Mouse (Mus musculus): ENCODE measurements at regions not wholly inside any gene's neighbourhood (a gene's known extent, or its start where the extent isn't known, plus 50 kb on each side); places are given as distances from the start of the nearest gene placed in this dataset.

DNA sequence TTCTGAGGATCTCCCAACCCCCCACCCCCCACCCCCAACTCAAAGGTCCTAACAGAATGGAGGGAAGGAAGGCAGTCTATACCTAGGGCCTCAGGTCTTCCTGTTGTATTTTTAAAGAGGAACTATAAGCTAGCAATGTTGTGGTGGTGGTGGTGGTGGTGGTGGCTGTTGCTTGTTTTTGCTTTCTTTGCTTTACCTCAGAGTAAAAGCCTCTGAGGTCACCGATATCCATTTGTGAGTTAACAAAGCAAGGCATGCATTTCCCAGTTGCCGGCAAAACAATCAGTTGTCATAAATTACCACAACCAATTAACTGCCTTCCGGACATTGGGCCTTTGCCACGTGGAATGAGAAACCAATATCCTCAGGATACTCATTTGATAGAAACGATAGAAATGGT is 191.9 kb upstream of the Map3k1 start:
- ATAC-seq (replicated peaks; ENCODE audit: low FRiP score) = no peak
- WGBS = 18% methylated on average over 5 of the region's 5 CpGs

GRCm38 (mm10) chr13:112001155-112002025 is 192.6 kb upstream of the Map3k1 start:
- no peak overlapping the region for H3K4me3 ChIP-seq (replicated peaks)
- H3K4me1 ChIP-seq = peaks cover 45% of the 10 kb centered on the region
- H3K4me2 ChIP-seq = no peak overlapping the region
- 48% methylated on average over 20 of the region's 20 CpGs for WGBS
- no peaks in the 10 kb centered on the region for H3K9me3 ChIP-seq (replicated peaks)
- no peaks in the 10 kb centered on the region for H3K36me3 ChIP-seq
- H3K9ac ChIP-seq = no peak overlapping the region
- no peaks in the 10 kb centered on the region for H3K27me3 ChIP-seq
- 0 out of 2 replicates have a peak overlapping the region, but pooled peaks have one; percentile 18 for H3K27ac ChIP-seq
- ATAC-seq (replicated peaks; ENCODE audit: low FRiP score) = 0 out of 2 replicates have a peak, but pooled peaks have one; percentile 27

More for the DNA sequence above, 191.9 kb upstream of the Map3k1 start:
- no peaks in the 10 kb centered on the region for H3K27me3 ChIP-seq
- H3K36me3 ChIP-seq = no peaks in the 10 kb centered on the region
- no peak overlapping the region for H3K4me3 ChIP-seq (replicated peaks)
- no peak overlapping the region for H3K4me2 ChIP-seq
- H3K9me3 ChIP-seq (replicated peaks) = no peaks in the 10 kb centered on the region
- no peak overlapping the region for H3K27ac ChIP-seq
- no peak overlapping the region for H3K9ac ChIP-seq
- peaks cover 48% of the 10 kb centered on the region for H3K4me1 ChIP-seq

DNA sequence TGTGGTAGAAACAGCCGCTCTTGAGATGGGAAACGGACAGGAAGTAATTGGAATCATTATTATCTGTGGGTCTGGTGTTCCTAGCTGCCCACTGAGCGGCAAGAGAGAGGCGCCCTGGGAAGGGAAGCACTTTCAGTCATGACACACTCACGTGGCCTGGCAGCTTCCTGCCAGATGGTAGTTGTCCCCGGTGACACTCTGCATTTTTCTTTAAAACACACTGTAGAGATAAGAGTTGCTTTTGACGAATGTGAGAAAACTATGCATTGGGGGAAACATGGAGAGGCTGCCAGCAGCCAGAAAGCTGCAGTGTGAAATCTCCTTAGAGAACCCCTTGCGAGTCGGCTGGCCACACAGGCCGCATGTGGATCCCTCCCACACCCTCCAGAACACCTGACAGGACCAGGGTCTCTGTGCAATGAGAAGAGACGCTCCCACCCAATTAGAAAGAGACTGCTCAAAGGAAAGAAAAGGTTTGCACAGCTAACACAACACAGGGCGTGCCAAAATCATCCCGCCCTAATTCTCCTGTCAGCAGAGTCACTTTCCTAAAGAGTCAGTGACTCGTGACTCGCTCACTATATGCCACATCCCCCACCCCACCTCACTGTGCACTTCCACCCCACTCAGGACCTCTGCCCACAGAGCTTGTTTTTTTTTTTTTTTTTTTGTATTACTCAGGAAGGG is 194.0 kb upstream of the Map3k1 start:
- H3K9ac ChIP-seq = no peak overlapping the region
- WGBS = 16% methylated on average over 15 of the region's 15 CpGs
- no peaks in the 10 kb centered on the region for H3K9me3 ChIP-seq (replicated peaks)
- H3K27ac ChIP-seq = peak overlapping the region; percentile 83
- H3K4me1 ChIP-seq = peaks cover 41% of the 10 kb centered on the region
- H3K4me2 ChIP-seq = peak overlapping the region; percentile 10; the same call in 1 of the 2 replicates
- H3K4me3 ChIP-seq (replicated peaks) = no peak overlapping the region
- H3K27me3 ChIP-seq = no peaks in the 10 kb centered on the region
- H3K36me3 ChIP-seq = no peaks in the 10 kb centered on the region
- peak; percentile 73 for ATAC-seq (replicated peaks; ENCODE audit: low FRiP score)

- Histone ChIP-seq H3K4me3 (replicated peaks) (no peak overlapping the region), H3K4me1 (peaks cover 41% of the 10 kb centered on the region), H3K27me3 (no peaks in the 10 kb centered on the region), H3K9me3 (replicated peaks) (no peaks in the 10 kb centered on the region), H3K27ac (peak overlapping the region; percentile 83; the same call in 1 of the 2 replicates), H3K4me2 (0 out of 2 replicates have a peak overlapping the region, but pooled peaks have one; percentile 10), H3K36me3 (no peaks in the 10 kb centered on the region), H3K9ac (no peak overlapping the region)
- 46% methylated on average over 7 of the region's 7 CpGs for WGBS
- ATAC-seq (replicated peaks; ENCODE audit: low FRiP score) = no peak
Observed at GRCm38 (mm10) chr13:112003445-112003844, 194.7 kb upstream of the Map3k1 start.

DNA sequence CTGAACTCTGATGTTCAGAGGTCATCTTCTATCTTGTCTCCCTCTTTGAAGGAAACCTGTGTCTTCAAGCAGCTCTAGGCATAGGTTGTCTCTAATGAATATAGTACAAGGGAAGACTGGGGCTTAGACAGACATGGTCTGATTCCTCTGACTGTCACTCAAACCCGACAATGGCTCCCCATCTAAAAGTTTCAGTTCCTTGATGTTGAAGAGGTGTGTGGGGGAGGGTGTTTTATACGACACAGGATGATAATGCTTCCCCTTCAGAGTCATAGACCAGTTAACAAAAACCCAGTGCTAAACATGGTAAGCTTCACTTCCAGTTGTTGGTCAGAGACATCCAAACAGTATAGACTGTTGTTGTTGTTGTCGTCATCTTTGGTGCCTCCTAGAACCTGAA is 195.3 kb upstream of the Map3k1 start:
- H3K36me3 ChIP-seq = no peaks in the 10 kb centered on the region
- peaks cover 41% of the 10 kb centered on the region for H3K4me1 ChIP-seq
- no peak for ATAC-seq (replicated peaks; ENCODE audit: low FRiP score)
- WGBS = 86% methylated on average over 3 of the region's 3 CpGs
- H3K9ac ChIP-seq = no peak overlapping the region
- no peak overlapping the region for H3K4me3 ChIP-seq (replicated peaks)
- H3K27ac ChIP-seq = no peak overlapping the region
- H3K27me3 ChIP-seq = no peaks in the 10 kb centered on the region
- H3K9me3 ChIP-seq (replicated peaks) = 0 out of 2 replicates have a peak, but pooled peaks cover under 1% of the 10 kb centered on the region
- H3K4me2 ChIP-seq = no peak overlapping the region

- Histone ChIP-seq H3K36me3 (no peaks in the 10 kb centered on the region), H3K4me1 (peaks cover 38% of the 10 kb centered on the region), H3K27ac (no peak overlapping the region), H3K9me3 (replicated peaks) (0 out of 2 replicates have a peak, but pooled peaks cover 3% of the 10 kb centered on the region), H3K27me3 (no peaks in the 10 kb centered on the region), H3K9ac (no peak overlapping the region), H3K4me2 (no peak overlapping the region), H3K4me3 (replicated peaks) (no peak overlapping the region)
- no peak for ATAC-seq (replicated peaks; ENCODE audit: low FRiP score)
- 66% methylated on average over 8 of the region's 8 CpGs for WGBS
Observed at GRCm38 (mm10) chr13:112005421-112005820, 196.6 kb upstream of the Map3k1 start.

DNA sequence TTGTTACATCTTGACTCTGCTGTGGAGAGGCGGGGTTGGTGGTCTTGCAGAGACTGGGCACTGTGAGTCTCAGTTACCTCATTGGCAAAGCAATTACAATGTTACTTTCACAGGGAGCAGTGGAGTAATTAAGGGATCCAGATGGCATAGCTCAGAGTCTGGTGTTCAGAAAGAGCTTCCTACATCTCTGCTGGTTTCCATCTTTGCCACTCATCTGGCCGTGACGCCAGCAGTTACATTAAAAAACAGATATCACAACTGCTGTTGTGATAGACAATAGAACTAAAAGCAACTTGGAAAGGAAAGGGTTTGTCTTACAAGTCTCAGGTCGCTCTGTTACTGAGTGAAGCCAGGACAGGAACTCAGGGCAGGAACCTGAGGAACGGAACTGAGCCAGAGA is 200.0 kb upstream of the Map3k1 start:
- peaks cover 11% of the 10 kb centered on the region for H3K4me1 ChIP-seq
- no peaks in the 10 kb centered on the region for H3K27me3 ChIP-seq
- 87% methylated on average over 5 of the region's 5 CpGs for WGBS
- H3K9me3 ChIP-seq (replicated peaks) = 0 out of 2 replicates have a peak, but pooled peaks cover 3% of the 10 kb centered on the region
- no peak overlapping the region for H3K9ac ChIP-seq
- no peak overlapping the region for H3K27ac ChIP-seq
- H3K4me2 ChIP-seq = no peak overlapping the region
- H3K4me3 ChIP-seq (replicated peaks) = no peak overlapping the region
- H3K36me3 ChIP-seq = no peaks in the 10 kb centered on the region
- ATAC-seq (replicated peaks; ENCODE audit: low FRiP score) = no peak

- Histone ChIP-seq H3K27ac (no peak overlapping the region), H3K4me3 (replicated peaks) (no peak overlapping the region), H3K9me3 (replicated peaks) (0 out of 2 replicates have a peak, but pooled peaks cover 3% of the 10 kb centered on the region), H3K4me1 (peaks cover 10% of the 10 kb centered on the region; the same call in 1 of the 2 replicates), H3K4me2 (no peak overlapping the region), H3K9ac (no peak overlapping the region), H3K36me3 (no peaks in the 10 kb centered on the region), H3K27me3 (no peaks in the 10 kb centered on the region)
- WGBS = 83% methylated on average over 3 of the region's 3 CpGs
- ATAC-seq (replicated peaks; ENCODE audit: low FRiP score) = no peak
Observed at GRCm38 (mm10) chr13:112009288-112009687, 200.5 kb upstream of the Map3k1 start.

GRCm38 (mm10) chr13:112010464-112010863 is 201.7 kb upstream of the Map3k1 start:
- 62% methylated on average over 8 of the region's 8 CpGs for WGBS
- no peaks in the 10 kb centered on the region for H3K27me3 ChIP-seq
- no peak for ATAC-seq (replicated peaks; ENCODE audit: low FRiP score)

GRCm38 (mm10) chr13:112012640-112013039 is 203.8 kb upstream of the Map3k1 start:
- H3K27me3 ChIP-seq = no peaks in the 10 kb centered on the region
- no peak overlapping the region for H3K4me2 ChIP-seq
- H3K9ac ChIP-seq = no peak overlapping the region
- H3K9me3 ChIP-seq (replicated peaks) = peaks cover 3% of the 10 kb centered on the region; the same call in 1 of the 2 replicates
- H3K4me1 ChIP-seq = peaks cover 6% of the 10 kb centered on the region; the same call in 1 of the 2 replicates
- no peak for ATAC-seq (replicated peaks; ENCODE audit: low FRiP score)
- no peak overlapping the region for H3K4me3 ChIP-seq (replicated peaks)
- no peaks in the 10 kb centered on the region for H3K36me3 ChIP-seq
- H3K27ac ChIP-seq = no peak overlapping the region
- 89% methylated on average over 1 of the region's 1 CpGs for WGBS

More at GRCm38 (mm10) chr13:112010464-112010863, 201.7 kb upstream of the Map3k1 start:
- H3K27ac ChIP-seq = peak overlapping the region; percentile 37; the same call in 1 of the 2 replicates
- no peak overlapping the region for H3K9ac ChIP-seq
- peaks cover 10% of the 10 kb centered on the region; the same call in 1 of the 2 replicates for H3K4me1 ChIP-seq
- H3K9me3 ChIP-seq (replicated peaks) = peaks cover 3% of the 10 kb centered on the region; the same call in 1 of the 2 replicates
- no peak overlapping the region for H3K4me3 ChIP-seq (replicated peaks)
- no peaks in the 10 kb centered on the region for H3K36me3 ChIP-seq
- no peak overlapping the region for H3K4me2 ChIP-seq

DNA sequence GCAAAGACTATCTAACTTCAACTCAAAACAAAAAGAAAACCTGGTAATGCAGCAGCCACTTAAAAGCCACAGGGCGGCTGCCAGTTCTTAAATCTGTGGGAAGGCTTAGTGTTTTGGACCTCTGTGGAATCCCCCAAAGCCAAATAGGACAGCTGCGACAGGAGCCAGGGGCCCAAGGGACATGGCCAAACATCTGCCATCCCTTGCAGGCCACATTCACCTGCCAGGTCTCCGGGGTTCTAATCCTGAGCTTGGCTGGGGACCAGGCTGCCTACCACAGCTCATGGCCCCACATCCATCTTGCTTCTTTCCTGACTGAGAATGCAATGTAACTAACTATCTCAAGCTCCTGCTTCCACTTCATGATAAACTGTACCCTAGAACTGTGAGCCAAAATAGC is 206.3 kb upstream of the Map3k1 start:
- no peak for ATAC-seq (replicated peaks; ENCODE audit: low FRiP score)
- Histone ChIP-seq H3K27me3 (no peaks in the 10 kb centered on the region), H3K27ac (no peak overlapping the region), H3K4me3 (replicated peaks) (no peak overlapping the region), H3K9me3 (replicated peaks) (no peaks in the 10 kb centered on the region; the same call in 1 of the 2 replicates), H3K36me3 (no peaks in the 10 kb centered on the region), H3K4me2 (no peak overlapping the region), H3K9ac (no peak overlapping the region), H3K4me1 (peaks cover 6% of the 10 kb centered on the region; the same call in 1 of the 2 replicates)
- WGBS = 98% methylated on average over 3 of the region's 3 CpGs

DNA sequence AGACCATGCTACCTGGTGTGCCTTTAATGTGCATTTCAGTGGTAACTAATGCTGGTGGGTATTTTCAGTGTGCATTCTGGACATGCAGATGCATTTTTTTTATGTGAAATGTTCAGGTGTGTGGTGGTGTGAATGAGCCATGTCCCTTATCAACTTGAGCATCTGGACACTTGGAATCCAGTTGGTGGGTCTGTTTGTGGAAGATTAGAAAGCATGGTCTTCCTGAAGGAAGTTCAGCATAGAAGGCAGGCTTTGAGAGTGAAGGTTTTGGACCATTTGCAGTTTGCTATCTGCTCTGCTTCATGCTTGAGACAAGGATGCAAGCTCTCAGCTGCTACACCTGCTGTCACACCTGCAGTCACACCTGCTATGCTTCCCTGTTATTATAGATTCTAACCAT is 207.5 kb upstream of the Map3k1 start:
- Histone ChIP-seq H3K4me2 (no peak overlapping the region), H3K9me3 (replicated peaks) (no peaks in the 10 kb centered on the region; the same call in 1 of the 2 replicates), H3K4me3 (replicated peaks) (no peak overlapping the region), H3K9ac (no peak overlapping the region), H3K36me3 (no peaks in the 10 kb centered on the region), H3K27ac (no peak overlapping the region), H3K4me1 (peaks cover 1% of the 10 kb centered on the region; the same call in 1 of the 2 replicates), H3K27me3 (no peaks in the 10 kb centered on the region)
- ATAC-seq (replicated peaks; ENCODE audit: low FRiP score) = no peak

Data from kidney, embryonic 15.5 days (tissue).